Mouse (Mus musculus) CH12.LX (cell line): Measurements from ENCODE around the gene Endou. TPM values are rescaled to one million over a fixed set of nuclear protein-coding genes. Genes with fewer than 3 reads are reported as not detected.

ENCODE experiments used
- DNase-seq: peaks from one replicate; pipeline ENCODE4 v3.0.0-alpha.2; 2013; ENCODE audit errors: extremely low read depth
- H3K27ac ChIP-seq: 2 replicates; pipeline ENCODE4 v1.5.1; 2012; ENCODE audit warnings: low read depth, mild to moderate bottlenecking, control low read depth, moderate library complexity; ENCODE audit not compliant: insufficient read depth
- H3K27me3 ChIP-seq: replicated peaks from 2 replicates; pipeline ENCODE3; 2012; ENCODE audit warnings: inconsistent platforms
- H3K36me3 ChIP-seq, 2 experiments: replicated peaks in 1 of 2; 2 replicates each; pipeline versions ENCODE3 to v1.6.1; 2012; ENCODE audit warnings: inconsistent platforms in 1 of 2, low read length in 1 of 2, mild to moderate bottlenecking in 1 of 2, mixed read lengths in 1 of 2, moderate library complexity in 1 of 2; ENCODE audit not compliant: control insufficient read depth in 1 of 2, insufficient read depth in 1 of 2
- H3K4me1 ChIP-seq, 2 experiments: 2 replicates each; pipeline ENCODE4 v1.6.1; 2012; ENCODE audit warnings: inconsistent platforms in 1 of 2, moderate library complexity in 1 of 2; ENCODE audit not compliant: insufficient read depth in 2 of 2, control insufficient read depth in 1 of 2
- H3K4me2 ChIP-seq: 2 replicates; pipeline ENCODE4 v1.6.1; 2012; ENCODE audit warnings: low read depth, mild to moderate bottlenecking, control low read depth; ENCODE audit not compliant: poor library complexity, insufficient read depth, severe bottlenecking
- H3K4me3 ChIP-seq, 3 experiments: fragments of 150-350 bp in 1 of 3; sonication (generic) in 1 of 3; replicated peaks in 1 of 3; 2 replicates each; pipeline versions ENCODE3 to v1.5.1; 2011 to 2012; ENCODE audit warnings: low read depth in 2 of 3, low read length in 2 of 3, mild to moderate bottlenecking in 2 of 3, moderate library complexity in 2 of 3, control low read depth in 1 of 3, improper control_type of control experiment in 1 of 3, inconsistent platforms in 1 of 3, mixed read lengths in 1 of 3; ENCODE audit not compliant: poor library complexity in 1 of 3
- H3K79me2 ChIP-seq: replicated peaks from 2 replicates; pipeline ENCODE4 v1.6.1; 2012; ENCODE audit warnings: mild to moderate bottlenecking, moderate library complexity; ENCODE audit not compliant: control insufficient read depth, poor library complexity, insufficient read depth, severe bottlenecking; ENCODE audit errors: extremely low read depth
- H3K9ac ChIP-seq: 2 replicates; pipeline ENCODE4 v1.6.1; 2012; ENCODE audit warnings: low read depth, mild to moderate bottlenecking, control low read depth, moderate library complexity; ENCODE audit not compliant: insufficient read depth
- H3K9me3 ChIP-seq: replicated peaks from 2 replicates; pipeline ENCODE3; 2012; ENCODE audit warnings: low read length, inconsistent platforms, mixed read lengths
- BHLHE40 ChIP-seq: IDR thresholded peaks from 2 replicates; pipeline ENCODE4 v1.6.1; 2011; ENCODE audit warnings: mild to moderate bottlenecking, low read depth, low read length, improper control_type of control experiment
- E2F4 ChIP-seq: IDR thresholded peaks from 2 replicates; pipeline ENCODE4 v1.6.1; 2011; ENCODE audit warnings: low read depth, low read length, improper control_type of control experiment; ENCODE audit not compliant: insufficient replicate concordance
- ELF1 ChIP-seq: IDR thresholded peaks from 2 replicates; pipeline ENCODE4 v1.6.1; 2014; ENCODE audit warnings: low read depth, mild to moderate bottlenecking, inconsistent platforms, low read length, improper control_type of control experiment
- EP300 ChIP-seq: IDR thresholded peaks from 2 replicates; pipeline ENCODE4 v1.6.1; 2011; ENCODE audit warnings: low read length, improper control_type of control experiment
- GABPA ChIP-seq: IDR thresholded peaks from 2 replicates; pipeline ENCODE4 v1.6.1; 2012; ENCODE audit warnings: low read depth, low read length, improper control_type of control experiment, inconsistent platforms; ENCODE audit not compliant: insufficient replicate concordance
- JUND ChIP-seq: conservative IDR thresholded peaks from 2 replicates; pipeline ENCODE4 v1.6.1; 2011; ENCODE audit warnings: low read depth, low read length, improper control_type of control experiment
- KAT2A ChIP-seq: IDR thresholded peaks from 2 replicates; pipeline ENCODE4 v1.6.1; 2012; ENCODE audit warnings: low read length, improper control_type of control experiment, inconsistent platforms; ENCODE audit not compliant: insufficient replicate concordance
- MAFK ChIP-seq: IDR thresholded peaks from 2 replicates; pipeline ENCODE4 v1.6.1; 2011; ENCODE audit warnings: low read length, improper control_type of control experiment; ENCODE audit not compliant: insufficient replicate concordance
- MAZ ChIP-seq: IDR thresholded peaks from 2 replicates; pipeline ENCODE4 v1.6.1; 2012; ENCODE audit warnings: low read depth, mild to moderate bottlenecking, inconsistent platforms, low read length, improper control_type of control experiment, moderate library complexity
- MXI1 ChIP-seq: IDR thresholded peaks from 2 replicates; pipeline ENCODE4 v1.6.1; 2011; ENCODE audit warnings: mild to moderate bottlenecking, low read depth, low read length, improper control_type of control experiment
- POLR2AphosphoS2 ChIP-seq: IDR thresholded peaks from 2 replicates; pipeline ENCODE4 v1.6.1; 2011; ENCODE audit warnings: low read depth, low read length, improper control_type of control experiment
- RCOR1 ChIP-seq: conservative IDR thresholded peaks from 2 replicates; pipeline ENCODE4 v1.6.1; 2012; ENCODE audit warnings: low read depth, mild to moderate bottlenecking, inconsistent platforms, low read length, improper control_type of control experiment
- SMC3 ChIP-seq: IDR thresholded peaks from 2 replicates; pipeline ENCODE4 v1.6.1; 2011; ENCODE audit warnings: low read depth, low read length, improper control_type of control experiment
- UBTF ChIP-seq: IDR thresholded peaks from 2 replicates; pipeline ENCODE4 v1.6.1; 2012; ENCODE audit warnings: low read depth, mild to moderate bottlenecking, inconsistent platforms, low read length, improper control_type of control experiment, moderate library complexity
- USF1 ChIP-seq: IDR thresholded peaks from 2 replicates; pipeline ENCODE4 v1.6.1; 2014; ENCODE audit warnings: low read depth, mild to moderate bottlenecking, inconsistent platforms, low read length, improper control_type of control experiment
- ZC3H11A ChIP-seq: IDR thresholded peaks from 2 replicates; pipeline ENCODE4 v1.6.1; 2012; ENCODE audit warnings: low read depth, mild to moderate bottlenecking, inconsistent platforms, low read length, improper control_type of control experiment
- dilution Hi-C: fragments of 300-500 bp; cut with MboI; formaldehyde crosslinking; loops from 2 replicates; pipeline ENCODE4 v1.14.3; 2020; ENCODE audit warnings: low sequenced_read_pairs; ENCODE audit not compliant: extremely low pct_unique_long_range_greater_than_20kb, extremely low pct_ligation_motif_present
- in situ Hi-C: fragments of 300-500 bp; cut with MboI; formaldehyde crosslinking; loops from 3 replicates; pipeline ENCODE4 v1.14.3; 2019; ENCODE audit warnings: low sequenced_read_pairs, low pct_ligation_motif_present, low pct_unique_long_range_greater_than_20kb, mixed read lengths
- polyA plus RNA-seq: library from polyadenylated mRNA; unstranded; fragments of >175 nt; gene quantifications from 2 replicates; pipeline ENCODE4 v1.2.1, GENCODE M21; 2012; ENCODE audit warnings: low read depth; ENCODE audit not compliant: insufficient read length
- total RNA-seq, 2 experiments: library from RNA; depleted of rRNA; stranded (reverse); fragments of 300-350 nt in 1 of 2; fragments of >200 nt in 1 of 2; gene quantifications; 2 replicates each; pipeline ENCODE4 v1.2.3; 2012 to 2014

Gene Endou
- total and polyA plus RNA-seq, 3 experiments, result 49.5 to 66.9 (median 64.0) TPM

GRCm38 (mm10) chr15:97762733-97763132 lies 31.6 kb upstream of the Endou start:
- no peak for TF ChIP-seq GABPA
- peak; percentile 54; the same call in 1 of the 2 replicates for TF ChIP-seq BHLHE40
- Histone ChIP-seq H3K4me3 (no peak overlapping the region), H3K9ac (no peak overlapping the region), H3K36me3 (peaks cover 7 to 20% of the 10 kb centered on the region in 2 experiments), H3K79me2 (no peaks in the 10 kb centered on the region), H3K27me3 (peaks cover 3% of the 10 kb centered on the region), H3K27ac (no peak overlapping the region), H3K4me1 (peaks cover 27 to 62% of the 10 kb centered on the region in 2 experiments), H3K4me2 (no peak overlapping the region), H3K9me3 (no peaks in the 10 kb centered on the region)
- DNase-seq, result no peak
- dilution Hi-C loops (no loop called here), in situ Hi-C loops (no loop called here)

GRCm38 (mm10) chr15:97761438-97761837 lies 30.3 kb upstream of the Endou start:
- no peak for DNase-seq
- H3K9ac ChIP-seq, result no peak overlapping the region
- TF ChIP-seq KAT2A, result no peak
- TF ChIP-seq JUND, result no peak
- no peak for TF ChIP-seq RCOR1
- TF ChIP-seq POLR2AphosphoS2, result no peak
- no peak for TF ChIP-seq E2F4
- no peak for TF ChIP-seq MXI1
- no peak for TF ChIP-seq UBTF
- no peak for TF ChIP-seq MAZ
- no peak for TF ChIP-seq USF1
- TF ChIP-seq SMC3, result no peak
- no peak for TF ChIP-seq EP300
- no peak for TF ChIP-seq ZC3H11A
- no peak for TF ChIP-seq MAFK
- no peak for TF ChIP-seq ELF1
- TF ChIP-seq, all 38 proteins: peak for 0
- peaks cover 22 to 51% of the 10 kb centered on the region in 2 experiments for H3K4me1 ChIP-seq
- no peaks in the 10 kb centered on the region for H3K27me3 ChIP-seq
- in situ Hi-C loops, result no loop called here
- no peak overlapping the region for H3K4me3 ChIP-seq
- H3K79me2 ChIP-seq, result no peaks in the 10 kb centered on the region
- dilution Hi-C loops, result no loop called here
- no peaks in the 10 kb centered on the region for H3K9me3 ChIP-seq
- peaks cover 12 to 33% of the 10 kb centered on the region in 2 experiments for H3K36me3 ChIP-seq
- no peak overlapping the region for H3K4me2 ChIP-seq
- no peak overlapping the region for H3K27ac ChIP-seq
